In genomic region chr15:79126217-79126932, GRCm38 (mm10) we compare ENCODE assay signal across 8 mouse cellular contexts. TPM values are rescaled to one million over a fixed set of nuclear protein-coding genes. Genes with fewer than 3 reads are reported as not detected.
A peak's percentile ranks its signal among the peaks of the same experiment; 100 is the strongest.
DNase-seq lines count a peak whose midpoint lies in the region; ATAC-seq lines count a peak whose summit lies in the region.

No protein-coding gene starts in this region.

- peak; percentile 60 for DNase-seq in hindbrain, embryonic 14.5 days (ENCODE audit: low spot score)
- peak; percentile 72 for DNase-seq in CD4-positive, CD25-positive, alpha-beta regulatory T cell, adult 2 months (ENCODE audit: low read depth, low spot score)
- DNase-seq in ZHBTc4 (ENCODE audit: low read depth, low spot score), result peak; percentile 94
- peak; percentile 47 for DNase-seq in embryo, embryonic 11 days
- peak; percentile 52 for DNase-seq in left cerebral cortex, postnatal 14 days (ENCODE audit: low spot score in 2 of 2)
- DNase-seq in right cerebral cortex, postnatal 4 days, result peak; percentile 38
- DNase-seq in yolk sac, embryonic 10.5 days (ENCODE audit: low spot score), result no peak

- 89% methylated on average over 13 of the region's 13 CpGs for WGBS in hindbrain, embryonic 14.5 days
- WGBS in hindbrain, embryonic 13.5 days, result 85% methylated on average over 13 of the region's 13 CpGs

- intact Hi-C loops in left cerebral cortex, postnatal 14 days (cut with DNase I), result no loop called here

- H3K4me1 ChIP-seq in hindbrain, embryonic 14.5 days (replicated peaks; ENCODE audit: control insufficient read depth, insufficient read depth, low read length), result no peaks in the 10 kb centered on the region
- no peaks in the 10 kb centered on the region for H3K4me1 ChIP-seq in hindbrain, embryonic 13.5 days (replicated peaks)

- H3K9ac ChIP-seq in hindbrain, embryonic 14.5 days, result no peak overlapping the region
- no peak overlapping the region for H3K9ac ChIP-seq in hindbrain, embryonic 13.5 days

- no peak overlapping the region for H3K27ac ChIP-seq in hindbrain, embryonic 14.5 days
- no peak overlapping the region for H3K27ac ChIP-seq in hindbrain, embryonic 13.5 days

- peaks cover 88% of the 10 kb centered on the region for H3K36me3 ChIP-seq in hindbrain, embryonic 14.5 days (replicated peaks; ENCODE audit: control insufficient read depth, insufficient read depth)
- peaks cover 94% of the 10 kb centered on the region for H3K36me3 ChIP-seq in hindbrain, embryonic 13.5 days

- no peak for ATAC-seq in hindbrain, embryonic 14.5 days (ENCODE audit: low FRiP score)
- no peak for ATAC-seq in hindbrain, embryonic 13.5 days (ENCODE audit: low FRiP score)

- no peak overlapping the region for H3K4me3 ChIP-seq in hindbrain, embryonic 14.5 days (replicated peaks; ENCODE audit: low read length)
- no peak overlapping the region for H3K4me3 ChIP-seq in hindbrain, embryonic 13.5 days

- H3K27me3 ChIP-seq in hindbrain, embryonic 14.5 days (ENCODE audit: control insufficient read depth, insufficient read depth, low read length), result no peaks in the 10 kb centered on the region
- no peaks in the 10 kb centered on the region for H3K27me3 ChIP-seq in hindbrain, embryonic 13.5 days

- no peak overlapping the region for H3K4me2 ChIP-seq in hindbrain, embryonic 14.5 days (replicated peaks)
- no peak overlapping the region for H3K4me2 ChIP-seq in hindbrain, embryonic 13.5 days

- H3K9me3 ChIP-seq in hindbrain, embryonic 14.5 days (ENCODE audit: control insufficient read depth, low read length), result 0 out of 2 replicates have a peak, but pooled peaks cover 5% of the 10 kb centered on the region
- H3K9me3 ChIP-seq in hindbrain, embryonic 13.5 days, result no peaks in the 10 kb centered on the region

RNA-seq across cellular contexts. Expression of gene Polr2f, which starts 14.4 kb away (rescaled TPM):
- polyA plus RNA-seq in hindbrain, embryonic 14.5 days (2014; fragmentation: Nextera tagmentation; extraction: Ambion mirVana), result 273 and 298 TPM in 2 replicates
- 263 and 295 TPM in 2 replicates for polyA plus RNA-seq in hindbrain, embryonic 13.5 days (2015; fragmentation: Nextera tagmentation; extraction: Ambion mirVana)
- total RNA-seq in left cerebral cortex, postnatal 14 days (2021), result 100 to 1,000 TPM; 109 to 114 TPM

RNA-seq across cellular contexts. Expression of gene 1700088E04Rik, which starts 14.7 kb away (rescaled TPM):
- polyA plus RNA-seq in hindbrain, embryonic 14.5 days (2014; fragmentation: Nextera tagmentation; extraction: Ambion mirVana), result 18.3 and 19.1 TPM in 2 replicates
- polyA plus RNA-seq in hindbrain, embryonic 13.5 days (2015; fragmentation: Nextera tagmentation; extraction: Ambion mirVana), result 15.3 and 22.1 TPM in 2 replicates
- 10 to 100 TPM; 10.8 to 13.3 TPM for total RNA-seq in left cerebral cortex, postnatal 14 days (2021)

RNA-seq across cellular contexts. Expression of gene Micall1, which starts 17.7 kb away (rescaled TPM):
- polyA plus RNA-seq in hindbrain, embryonic 14.5 days (2014; fragmentation: Nextera tagmentation; extraction: Ambion mirVana), result 12.9 and 14.3 TPM in 2 replicates
- polyA plus RNA-seq in hindbrain, embryonic 13.5 days (2015; fragmentation: Nextera tagmentation; extraction: Ambion mirVana), result 8.7 and 10.3 TPM in 2 replicates
- 10 to 100 TPM; 22.1 to 27.8 TPM for total RNA-seq in left cerebral cortex, postnatal 14 days (2021)

RNA-seq across cellular contexts. Expression of gene Sox10, which starts 38.7 kb away (rescaled TPM):
- polyA plus RNA-seq in hindbrain, embryonic 14.5 days (2014; fragmentation: Nextera tagmentation; extraction: Ambion mirVana), result 8.9 and 10.3 TPM in 2 replicates
- 6.6 and 8.1 TPM in 2 replicates for polyA plus RNA-seq in hindbrain, embryonic 13.5 days (2015; fragmentation: Nextera tagmentation; extraction: Ambion mirVana)
- total RNA-seq in left cerebral cortex, postnatal 14 days (2021), result 10 to 100 TPM; 24.0 to 35.5 TPM

RNA-seq across cellular contexts. Expression of gene Eif3l, which starts 51.4 kb away (rescaled TPM):
- 170 and 177 TPM in 2 replicates for polyA plus RNA-seq in hindbrain, embryonic 14.5 days (2014; fragmentation: Nextera tagmentation; extraction: Ambion mirVana)
- polyA plus RNA-seq in hindbrain, embryonic 13.5 days (2015; fragmentation: Nextera tagmentation; extraction: Ambion mirVana), result 179 and 185 TPM in 2 replicates
- total RNA-seq in left cerebral cortex, postnatal 14 days (2021), result 10 to 100 TPM; 80.6 to 81.3 TPM
